Mouse (Mus musculus) testis, postnatal 14 days (tissue): ENCODE data around the gene Ubp1.

Experiments used
- DNase-seq: peaks from one replicate; pipeline ENCODE4 v3.0.0; 2021; ENCODE audit warnings: low spot score

Gene Ubp1

DNA sequence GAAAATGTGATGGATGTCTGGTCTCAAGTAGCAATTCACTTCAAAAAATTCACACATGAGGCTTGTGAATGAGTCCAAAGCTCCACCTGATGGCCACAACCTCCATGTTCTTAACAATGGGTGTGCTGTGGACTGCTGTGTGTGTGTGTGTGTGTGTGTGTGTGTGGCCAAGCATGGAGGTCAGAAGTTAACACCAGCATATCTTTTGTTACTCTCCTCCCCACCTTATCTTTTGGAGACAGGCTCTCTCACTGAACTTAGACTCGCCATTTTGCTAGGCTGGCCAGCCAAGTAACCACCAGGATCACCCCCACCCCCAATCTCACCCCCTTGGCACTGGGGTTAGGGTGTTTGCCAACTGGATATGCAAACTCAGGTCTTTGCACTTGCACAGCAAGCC lies 83.3 kb downstream of the Ubp1 start:
- DNase-seq = no peak

DNA sequence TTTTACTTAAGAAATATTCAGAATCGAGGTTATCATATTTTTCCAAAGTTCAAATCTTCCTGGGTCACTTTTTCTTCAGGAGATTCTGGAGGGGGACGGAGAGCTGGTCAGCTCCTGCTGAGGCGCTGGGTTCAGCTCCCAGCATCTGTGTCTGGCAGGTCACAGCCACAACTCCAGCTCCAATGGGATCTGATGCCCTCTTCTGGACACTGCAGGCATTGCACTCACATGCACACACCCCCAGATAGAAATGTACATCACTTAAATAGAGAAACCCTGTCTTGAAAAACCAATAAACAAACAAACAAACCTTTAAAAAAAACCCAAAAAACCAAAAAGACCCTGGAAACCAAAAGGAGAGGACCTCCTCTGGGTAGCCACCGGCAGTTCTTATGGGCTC lies 85.0 kb downstream of the Ubp1 start:
- DNase-seq = no peak

DNA sequence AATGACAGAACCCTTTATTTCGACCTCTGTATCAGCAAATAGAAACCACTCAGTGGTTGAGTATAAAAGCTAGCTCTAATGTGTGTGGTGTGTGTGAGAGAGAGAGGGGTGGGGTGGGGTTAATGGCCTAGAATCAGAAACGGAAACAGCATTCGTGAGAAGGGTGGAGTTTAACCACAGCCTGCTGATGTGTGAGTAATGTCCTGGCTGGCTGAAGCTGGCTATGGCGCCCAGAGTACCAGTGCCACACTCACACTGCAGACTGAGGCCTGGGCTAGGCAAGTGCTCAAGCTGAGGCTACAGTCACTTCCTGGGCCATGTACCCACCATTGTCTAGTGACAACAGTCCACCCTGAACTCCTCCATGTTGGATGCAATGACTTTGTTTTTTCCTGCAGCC lies 85.7 kb downstream of the Ubp1 start:
- DNase-seq = no peak

DNA sequence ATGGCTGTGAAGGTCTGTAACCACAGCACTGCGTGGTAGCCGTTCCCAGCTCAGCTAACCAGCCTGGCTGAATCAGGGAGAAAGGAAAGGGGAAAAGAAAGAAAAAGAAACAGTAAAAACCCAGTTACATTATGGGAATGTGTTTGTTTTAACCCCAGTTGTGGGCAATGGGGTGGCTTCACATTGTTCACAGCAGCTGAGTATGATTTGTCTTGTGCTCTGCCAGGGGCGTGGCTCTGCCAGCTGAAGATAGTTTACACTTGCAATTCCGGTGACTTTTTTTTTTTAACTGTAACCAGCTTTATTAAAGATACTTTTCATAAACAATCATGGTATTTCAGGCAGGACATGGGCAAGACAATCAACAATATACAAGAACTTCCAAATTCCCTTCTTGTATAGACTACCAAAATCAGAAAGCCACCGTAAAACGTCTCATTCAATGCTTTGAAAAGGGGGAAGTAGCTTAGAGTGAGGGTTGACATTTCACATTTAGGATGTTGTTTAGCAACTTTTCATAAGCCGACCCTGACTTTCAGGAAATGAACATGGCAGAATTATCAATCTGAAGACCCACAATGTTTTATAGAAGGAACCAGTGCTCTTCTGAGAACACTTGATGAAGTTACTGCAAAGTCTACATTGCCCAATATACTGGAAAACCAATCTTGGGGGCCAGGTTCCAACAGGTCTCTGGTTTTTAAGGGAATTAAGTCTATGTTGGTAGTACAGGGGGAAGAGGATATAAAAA lies 88.5 kb downstream of the Ubp1 start:
- no peak for DNase-seq

DNA sequence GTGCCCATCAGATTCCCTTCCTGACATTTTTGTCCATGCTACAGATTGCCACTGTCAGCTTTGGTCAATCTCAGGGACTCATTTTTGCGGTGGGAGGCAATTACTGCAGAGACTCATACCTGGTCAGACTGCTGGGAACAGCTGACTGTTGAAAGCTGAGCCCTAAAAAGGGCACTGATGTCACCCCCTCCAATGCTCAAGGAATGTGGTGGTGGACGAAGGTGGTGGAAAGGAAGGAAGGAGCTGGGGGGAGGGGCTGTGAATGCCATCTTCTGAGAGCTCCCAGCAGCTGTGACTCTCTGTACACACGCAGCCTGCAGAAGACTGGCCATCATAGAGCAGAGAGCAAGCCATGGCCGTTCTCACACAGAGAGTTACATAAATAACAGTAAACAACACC lies 91.4 kb downstream of the Ubp1 start:
- DNase-seq = no peak

DNA sequence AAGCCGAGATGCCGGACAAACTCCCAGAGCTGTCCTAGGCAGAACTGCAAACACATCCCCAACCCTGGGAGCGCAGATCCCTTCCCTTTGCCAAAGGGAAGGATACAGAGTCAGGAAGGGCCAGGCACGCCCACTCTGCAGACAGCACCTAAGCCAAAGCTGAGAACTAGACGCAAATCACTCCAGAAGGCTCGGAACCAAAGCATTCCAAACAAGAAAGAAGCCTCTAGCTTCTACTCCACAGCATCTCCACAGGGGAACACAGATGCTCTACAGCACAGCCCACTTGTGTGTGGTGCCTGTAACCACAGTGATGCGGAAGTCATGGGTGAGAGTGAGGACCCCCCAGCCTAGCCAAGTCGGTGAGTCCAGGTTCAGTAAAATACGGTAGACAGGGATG lies 94.4 kb downstream of the Ubp1 start:
- no peak for DNase-seq

DNA sequence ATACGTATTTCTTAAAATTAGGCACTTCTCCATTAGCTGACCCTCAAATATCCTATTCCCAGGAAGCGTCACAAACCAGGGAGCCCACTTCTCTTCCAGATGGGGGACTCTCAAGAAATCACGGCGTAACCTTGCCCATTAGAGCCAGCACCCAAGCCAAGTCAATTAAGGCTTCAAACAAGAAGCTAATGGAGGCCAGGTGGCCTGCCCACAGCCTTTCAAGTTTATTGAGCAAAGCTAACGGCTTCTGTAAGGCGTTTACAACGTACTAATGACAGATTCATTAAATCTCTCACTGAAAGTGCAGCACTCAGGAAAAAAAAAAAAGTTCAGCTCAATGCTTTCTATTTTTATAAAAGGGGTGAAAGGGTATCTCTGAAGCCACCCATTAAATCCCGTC lies 95.1 kb downstream of the Ubp1 start:
- no peak for DNase-seq

DNA sequence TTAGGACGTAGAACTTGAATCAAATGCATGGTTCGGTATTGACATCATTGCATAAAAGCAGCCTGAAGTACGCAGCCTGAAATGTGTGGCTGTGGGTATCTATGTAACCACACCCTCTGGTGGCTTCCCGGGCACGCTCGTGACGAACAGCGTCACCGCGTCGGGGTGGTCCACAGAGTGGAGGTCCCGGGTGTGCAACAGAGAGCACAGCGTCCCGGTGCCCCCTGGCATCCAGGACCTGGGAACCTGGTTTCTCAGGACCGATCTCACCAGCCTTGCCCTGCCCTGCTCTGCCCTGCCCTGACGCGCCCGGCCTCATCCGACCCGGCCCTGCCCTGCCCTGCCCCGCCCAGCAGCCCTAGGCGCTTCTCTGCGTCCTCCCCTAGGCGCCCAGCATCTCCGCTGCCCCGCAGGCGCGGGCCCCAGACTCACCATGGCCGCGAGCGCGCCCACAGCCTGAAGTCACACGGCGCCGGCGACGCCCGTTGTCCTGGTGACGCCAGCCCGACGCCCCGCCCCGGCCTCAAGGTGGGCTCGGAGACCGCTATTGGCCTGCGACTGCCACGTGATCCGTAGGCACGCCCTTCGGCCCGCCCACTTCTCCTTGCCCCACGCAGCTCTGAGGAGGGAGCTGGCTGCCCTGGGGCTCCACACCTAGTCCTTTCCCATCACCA lies 95.7 kb downstream of the Ubp1 start:
- peak; percentile 88 for DNase-seq
